Mouse (Mus musculus): ENCODE measurements around the gene Apaf1. TPM values are rescaled to one million over a fixed set of nuclear protein-coding genes. Genes with fewer than 3 reads are reported as not detected.

Apaf1 gene
- total RNA-seq, 4 experiments from 2014 or later, result 12.3 to 14.4 (median 13.8) TPM

Other genes with a start within 250 kb of the Apaf1 start
- 10 to 100 TPM; 15.5 to 21.6 (median 19.1) TPM for gene Ikbip, start 170 bp upstream of the Apaf1 start, total RNA-seq (2022)
- 100 to 1,000 TPM; 490 to 567 (median 535) TPM for gene Slc25a3, start 41.3 kb upstream of the Apaf1 start, total RNA-seq (2022)
- 10 to 100 TPM; 39.2 to 51.2 (median 41.8) TPM for gene Tmpo, start 98.5 kb upstream of the Apaf1 start, total RNA-seq (2022)

Measured in layer of hippocampus, adult 8-10 months (tissue).